Mouse (Mus musculus): ENCODE measurements at regions not wholly inside any gene's neighbourhood (a gene's known extent, or its start where the extent isn't known, plus 50 kb on each side); places are given as distances from the start of the nearest gene placed in this dataset.

- 57% methylated on average over 14 of the region's 14 CpGs for WGBS
- Histone ChIP-seq H3K36me3 (no peaks in the 10 kb centered on the region), H3K27me3 (peaks cover 7% of the 10 kb centered on the region; the same call in 1 of the 2 replicates), H3K9me3 (no peaks in the 10 kb centered on the region), H3K4me2 (replicated peaks) (peak overlapping the region; percentile 34; the same call in 1 of the 2 replicates), H3K4me1 (peaks cover 40% of the 10 kb centered on the region), H3K27ac (0 out of 2 replicates have a peak overlapping the region, but pooled peaks have one; percentile 41), H3K4me3 (no peak overlapping the region), H3K9ac (no peak overlapping the region)
- ATAC-seq (ENCODE audit: insufficient number of reproducible peaks, insufficient read depth, low FRiP score, low TSS enrichment) = no peak
Observed at GRCm38 (mm10) chr3:101712666-101713065, 108.2 kb upstream of the Atp1a1 start.

DNA sequence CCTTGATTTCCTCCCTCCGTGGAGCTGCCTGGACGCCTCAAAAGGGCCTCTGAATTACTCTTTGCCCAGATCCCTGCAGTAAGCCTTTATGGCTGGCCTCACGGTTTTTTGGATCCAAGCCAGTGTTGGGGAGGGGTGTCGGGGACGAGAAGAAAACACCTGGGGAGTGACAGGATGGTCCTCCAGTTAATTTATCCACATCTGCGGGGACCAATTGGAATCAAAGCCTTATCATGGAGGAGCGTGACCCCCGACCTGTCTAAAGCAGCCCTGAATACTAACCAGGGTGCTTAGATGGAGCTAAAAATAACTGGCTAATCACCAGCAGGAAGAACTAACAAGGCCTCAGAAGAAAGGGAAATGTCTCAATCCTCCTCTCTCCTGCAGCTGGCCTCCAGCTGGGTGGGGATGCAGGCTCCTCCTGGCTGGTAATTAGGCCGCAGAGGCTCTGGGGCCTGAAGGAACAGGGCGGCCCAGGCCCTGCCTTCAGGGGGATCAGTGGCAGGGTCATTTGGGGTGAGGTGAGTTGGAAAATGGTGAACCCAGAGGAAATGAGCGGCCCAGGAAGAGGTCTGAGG lies 107.2 kb upstream of the Atp1a1 start:
- Histone ChIP-seq H3K27me3 (peaks cover 7% of the 10 kb centered on the region; the same call in 1 of the 2 replicates), H3K4me1 (peaks cover 40% of the 10 kb centered on the region), H3K27ac (peak overlapping the region; percentile 77), H3K9me3 (no peaks in the 10 kb centered on the region), H3K4me3 (no peak overlapping the region), H3K36me3 (no peaks in the 10 kb centered on the region), H3K9ac (peak overlapping the region; percentile 34; the same call in 1 of the 2 replicates), H3K4me2 (replicated peaks) (no peak overlapping the region)
- 12% methylated on average over 11 of the region's 11 CpGs for WGBS
- ATAC-seq (ENCODE audit: insufficient number of reproducible peaks, insufficient read depth, low FRiP score, low TSS enrichment) = peak; percentile 18; the same call in 1 of the 2 replicates

GRCm38 (mm10) chr3:101709379-101709970 lies 105.0 kb upstream of the Atp1a1 start:
- no peaks in the 10 kb centered on the region for H3K27me3 ChIP-seq
- H3K4me1 ChIP-seq = peaks cover 36% of the 10 kb centered on the region
- no peaks in the 10 kb centered on the region for H3K9me3 ChIP-seq
- no peak overlapping the region for H3K27ac ChIP-seq
- WGBS = 80% methylated on average over 12 of the region's 12 CpGs
- no peak overlapping the region for H3K9ac ChIP-seq
- ATAC-seq (ENCODE audit: insufficient number of reproducible peaks, insufficient read depth, low FRiP score, low TSS enrichment) = no peak
- H3K36me3 ChIP-seq = no peaks in the 10 kb centered on the region
- H3K4me3 ChIP-seq = no peak overlapping the region
- no peak overlapping the region for H3K4me2 ChIP-seq (replicated peaks)

DNA sequence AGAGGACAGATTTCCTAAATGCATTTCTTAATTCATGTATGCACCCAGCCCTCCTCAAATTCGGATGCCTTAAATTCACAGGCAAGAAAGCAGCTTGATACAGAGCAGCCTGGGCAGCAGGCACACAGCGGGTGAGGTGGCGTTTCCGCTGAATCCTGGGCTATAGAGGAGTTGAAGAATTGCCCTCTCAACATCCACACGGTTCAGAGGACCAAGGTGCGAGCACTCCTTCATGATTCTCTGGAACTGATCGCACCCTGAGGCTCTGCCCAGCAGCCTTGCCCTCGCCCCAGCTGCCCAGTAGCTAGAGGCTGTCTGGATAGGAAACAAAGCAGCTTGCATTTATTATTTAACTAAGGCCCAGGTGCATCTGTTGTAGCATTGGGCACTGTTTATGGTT lies 104.3 kb upstream of the Atp1a1 start:
- H3K4me1 ChIP-seq = peaks cover 31% of the 10 kb centered on the region
- H3K27me3 ChIP-seq = no peaks in the 10 kb centered on the region
- no peak overlapping the region for H3K27ac ChIP-seq
- no peak overlapping the region for H3K9ac ChIP-seq
- H3K4me2 ChIP-seq (replicated peaks) = no peak overlapping the region
- no peak for ATAC-seq (ENCODE audit: insufficient number of reproducible peaks, insufficient read depth, low FRiP score, low TSS enrichment)
- no peak overlapping the region for H3K4me3 ChIP-seq
- no peaks in the 10 kb centered on the region for H3K9me3 ChIP-seq
- 81% methylated on average over 8 of the region's 8 CpGs for WGBS
- no peaks in the 10 kb centered on the region for H3K36me3 ChIP-seq

DNA sequence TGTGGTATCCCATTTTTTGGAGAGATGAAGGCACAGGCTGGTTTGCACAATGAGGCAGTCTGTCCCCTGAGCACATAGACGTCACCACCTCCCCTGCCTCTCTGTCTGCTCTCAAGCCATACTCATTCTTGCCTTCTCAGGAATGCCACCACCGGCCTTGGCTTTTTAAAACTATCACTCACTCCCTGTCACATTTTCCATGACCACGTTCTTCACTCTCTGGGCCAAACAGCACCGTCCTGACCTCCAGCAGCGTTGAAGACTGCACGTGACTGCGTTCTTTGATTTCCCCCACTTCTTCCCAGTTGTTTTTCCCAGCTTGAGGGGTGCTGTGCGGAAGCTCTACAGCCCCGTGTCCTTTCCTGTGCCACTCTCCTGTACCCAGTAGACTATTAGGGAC lies 100.4 kb upstream of the Atp1a1 start:
- Histone ChIP-seq H3K9ac (no peak overlapping the region), H3K4me1 (peaks cover 16% of the 10 kb centered on the region), H3K9me3 (no peaks in the 10 kb centered on the region), H3K4me2 (replicated peaks) (no peak overlapping the region), H3K4me3 (no peak overlapping the region), H3K36me3 (no peaks in the 10 kb centered on the region), H3K27ac (no peak overlapping the region), H3K27me3 (no peaks in the 10 kb centered on the region)
- no peak for ATAC-seq (ENCODE audit: insufficient number of reproducible peaks, insufficient read depth, low FRiP score, low TSS enrichment)
- 74% methylated on average over 9 of the region's 9 CpGs for WGBS

DNA sequence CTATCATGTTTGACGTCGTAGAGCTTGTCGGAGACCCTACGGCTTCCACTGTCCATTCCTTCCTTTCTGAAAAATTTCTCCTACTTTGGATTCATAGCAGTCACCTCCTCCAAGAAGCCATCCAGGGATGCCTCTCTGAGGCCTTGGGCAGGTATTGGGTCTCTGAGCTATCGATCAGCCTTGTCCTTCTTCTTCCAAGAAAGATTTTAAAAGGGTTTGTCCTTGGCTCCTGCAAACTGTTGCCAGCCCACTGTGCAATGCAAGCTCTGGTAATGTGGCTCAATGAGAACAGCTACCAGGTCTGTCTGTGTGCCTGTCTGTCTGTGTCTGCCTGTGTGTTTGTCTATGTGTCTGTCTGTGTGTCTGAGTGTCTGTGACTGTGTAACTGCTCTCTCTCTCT lies 99.8 kb upstream of the Atp1a1 start:
- no peak overlapping the region for H3K4me3 ChIP-seq
- H3K36me3 ChIP-seq = no peaks in the 10 kb centered on the region
- H3K27ac ChIP-seq = no peak overlapping the region
- no peak for ATAC-seq (ENCODE audit: insufficient number of reproducible peaks, insufficient read depth, low FRiP score, low TSS enrichment)
- peaks cover 16% of the 10 kb centered on the region for H3K4me1 ChIP-seq
- no peaks in the 10 kb centered on the region for H3K27me3 ChIP-seq
- 87% methylated on average over 5 of the region's 5 CpGs for WGBS
- no peaks in the 10 kb centered on the region for H3K9me3 ChIP-seq
- no peak overlapping the region for H3K9ac ChIP-seq
- H3K4me2 ChIP-seq (replicated peaks) = no peak overlapping the region

- H3K4me3 ChIP-seq = no peak overlapping the region
- ATAC-seq (ENCODE audit: insufficient number of reproducible peaks, insufficient read depth, low FRiP score, low TSS enrichment) = no peak
- H3K4me1 ChIP-seq = peaks cover 16% of the 10 kb centered on the region
- H3K9me3 ChIP-seq = no peaks in the 10 kb centered on the region
- WGBS = 16% methylated on average over 1 of the region's 1 CpGs
- no peak overlapping the region for H3K9ac ChIP-seq
- no peak overlapping the region for H3K4me2 ChIP-seq (replicated peaks)
- H3K36me3 ChIP-seq = no peaks in the 10 kb centered on the region
- no peaks in the 10 kb centered on the region for H3K27me3 ChIP-seq
- H3K27ac ChIP-seq = no peak overlapping the region
Observed at GRCm38 (mm10) chr3:101701763-101702173, 97.3 kb upstream of the Atp1a1 start.

DNA sequence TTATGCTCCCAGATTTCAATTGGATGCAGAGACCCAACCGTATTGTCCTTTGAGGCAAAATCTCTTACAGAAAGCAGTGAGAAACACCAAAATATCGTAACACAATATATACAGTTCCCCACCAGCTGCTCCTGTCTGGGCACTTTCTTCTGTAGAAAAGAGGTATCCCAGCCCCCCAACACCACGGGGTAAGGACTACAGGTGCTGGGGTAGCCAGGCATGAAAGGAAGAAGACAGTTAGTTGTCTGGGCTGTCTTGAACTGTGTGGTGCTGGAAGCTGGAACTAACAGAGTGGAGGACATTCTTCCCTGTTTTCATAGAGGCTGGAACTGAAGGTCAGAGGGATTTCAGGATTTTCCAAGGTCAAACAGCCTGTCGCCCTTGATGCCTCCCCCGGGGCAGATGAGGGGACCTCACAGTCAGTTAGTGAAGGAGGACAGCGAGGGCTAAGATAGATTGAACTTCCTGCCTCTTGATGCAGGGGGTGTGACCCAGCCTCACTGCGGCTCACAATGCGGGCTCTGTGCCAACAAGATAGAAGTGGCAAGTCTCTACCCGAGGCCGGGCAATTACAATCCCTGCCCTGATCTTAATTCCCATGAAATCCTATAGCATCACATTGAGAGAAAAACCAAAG lies 96.6 kb upstream of the Atp1a1 start:
- no peak overlapping the region for H3K4me3 ChIP-seq
- no peaks in the 10 kb centered on the region for H3K36me3 ChIP-seq
- H3K27me3 ChIP-seq = no peaks in the 10 kb centered on the region
- peaks cover 16% of the 10 kb centered on the region for H3K4me1 ChIP-seq
- 47% methylated on average over 10 of the region's 10 CpGs for WGBS
- no peak overlapping the region for H3K27ac ChIP-seq
- H3K9ac ChIP-seq = no peak overlapping the region
- no peak for ATAC-seq (ENCODE audit: insufficient number of reproducible peaks, insufficient read depth, low FRiP score, low TSS enrichment)
- H3K9me3 ChIP-seq = no peaks in the 10 kb centered on the region
- no peak overlapping the region for H3K4me2 ChIP-seq (replicated peaks)

DNA sequence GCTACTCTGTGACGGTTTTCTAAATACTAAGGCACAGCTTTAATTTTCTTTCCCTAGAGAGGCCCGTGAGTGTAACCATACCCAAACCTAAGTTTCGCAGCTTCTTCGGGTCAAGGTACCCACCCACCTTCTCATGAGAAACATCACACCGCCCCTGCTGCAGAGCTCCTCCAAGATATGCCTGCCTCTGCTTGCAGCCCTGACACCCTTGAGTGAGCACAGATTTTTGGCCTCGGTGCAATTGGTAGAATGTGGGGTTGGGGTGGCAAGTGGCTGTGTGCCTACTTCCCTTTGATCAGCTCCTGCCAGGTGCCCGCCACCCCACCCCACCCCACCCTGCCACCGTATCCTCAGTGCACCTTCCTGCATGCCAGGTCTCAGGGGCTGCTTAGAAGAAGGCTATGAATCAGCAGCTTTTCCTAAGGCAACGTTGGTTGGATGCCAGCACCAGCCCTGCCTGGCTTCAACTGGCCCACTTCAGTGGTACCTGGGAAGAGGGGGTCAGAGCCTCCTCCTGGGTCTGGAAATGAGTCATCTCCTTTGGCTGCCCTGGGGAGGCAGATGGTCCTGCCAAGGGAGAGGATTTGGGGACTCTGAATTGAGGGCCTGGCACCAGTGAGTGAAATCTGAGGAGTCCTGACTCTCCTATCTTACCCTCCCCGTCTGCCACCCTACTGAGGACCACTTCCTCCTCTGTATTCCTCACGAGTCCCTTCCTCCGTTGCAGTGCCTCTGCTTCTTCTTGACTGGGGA lies 95.6 kb upstream of the Atp1a1 start:
- Histone ChIP-seq H3K27ac (no peak overlapping the region), H3K9ac (no peak overlapping the region), H3K27me3 (no peaks in the 10 kb centered on the region), H3K4me3 (no peak overlapping the region), H3K9me3 (no peaks in the 10 kb centered on the region), H3K4me1 (peaks cover 16% of the 10 kb centered on the region), H3K36me3 (no peaks in the 10 kb centered on the region), H3K4me2 (replicated peaks) (no peak overlapping the region)
- 70% methylated on average over 12 of the region's 12 CpGs for WGBS
- ATAC-seq (ENCODE audit: insufficient number of reproducible peaks, insufficient read depth, low FRiP score, low TSS enrichment) = no peak

DNA sequence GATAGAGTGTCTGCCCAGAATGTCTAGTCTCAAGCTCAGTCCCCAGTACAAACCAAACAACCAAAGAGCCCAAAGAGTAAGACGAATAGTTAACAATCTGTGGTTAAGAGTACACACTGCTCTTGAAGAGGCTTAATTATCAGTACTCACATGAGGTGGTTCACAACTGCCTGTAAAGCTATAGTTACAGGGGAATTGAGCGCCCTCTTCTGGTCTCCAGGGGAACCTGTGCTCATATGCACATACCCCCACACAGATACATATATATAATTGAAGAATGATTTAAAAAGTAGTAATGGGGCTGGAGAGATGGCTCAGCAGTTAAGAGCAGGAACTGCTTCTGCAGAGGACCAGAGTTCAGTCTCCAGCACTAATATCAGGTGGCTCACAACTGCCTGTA lies 92.3 kb upstream of the Atp1a1 start:
- Histone ChIP-seq H3K4me3 (no peak overlapping the region), H3K27ac (no peak overlapping the region), H3K4me2 (replicated peaks) (no peak overlapping the region), H3K36me3 (no peaks in the 10 kb centered on the region), H3K9me3 (no peaks in the 10 kb centered on the region), H3K9ac (no peak overlapping the region), H3K27me3 (no peaks in the 10 kb centered on the region), H3K4me1 (peaks cover 12% of the 10 kb centered on the region)
- no peak for ATAC-seq (ENCODE audit: insufficient number of reproducible peaks, insufficient read depth, low FRiP score, low TSS enrichment)
- WGBS = 90% methylated on average over 2 of the region's 2 CpGs

GRCm38 (mm10) chr3:101694311-101694710 lies 89.8 kb upstream of the Atp1a1 start:
- H3K27me3 ChIP-seq = no peaks in the 10 kb centered on the region
- H3K4me1 ChIP-seq = no peaks in the 10 kb centered on the region
- H3K4me3 ChIP-seq = no peak overlapping the region
- H3K4me2 ChIP-seq (replicated peaks) = no peak overlapping the region
- WGBS = 71% methylated on average over 1 of the region's 1 CpGs
- H3K9ac ChIP-seq = no peak overlapping the region
- ATAC-seq (ENCODE audit: insufficient number of reproducible peaks, insufficient read depth, low FRiP score, low TSS enrichment) = no peak
- no peaks in the 10 kb centered on the region for H3K9me3 ChIP-seq
- H3K36me3 ChIP-seq = no peaks in the 10 kb centered on the region
- no peak overlapping the region for H3K27ac ChIP-seq
